Mouse (Mus musculus): ENCODE results near the gene Vmn2r102.

Vmn2r102 gene

DNA sequence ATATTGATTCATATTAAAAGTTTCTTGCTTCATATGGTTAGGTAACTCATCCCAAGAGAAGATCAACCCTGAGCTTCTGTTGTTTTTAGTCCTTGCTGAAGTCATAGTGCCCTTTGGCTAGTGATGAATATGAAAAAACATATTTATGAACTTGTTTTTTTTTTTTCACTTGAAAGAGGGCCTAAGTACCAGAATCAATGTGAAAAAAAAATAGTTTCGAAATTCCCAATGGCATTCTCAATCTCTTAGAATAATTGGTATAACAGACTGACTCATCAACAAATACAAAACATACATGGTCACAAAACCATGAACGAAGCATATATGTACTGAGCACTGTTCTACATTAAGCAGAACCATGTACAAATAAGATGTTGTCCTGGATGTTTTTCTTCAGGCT is at the start of gene Vmn2r102:
Vmn2r102 (plus strand) TSS at position 301 of the 400 bp plus-strand sequence.
- no peak for DNase-seq (ENCODE audit: low read depth, low spot score)

DNA sequence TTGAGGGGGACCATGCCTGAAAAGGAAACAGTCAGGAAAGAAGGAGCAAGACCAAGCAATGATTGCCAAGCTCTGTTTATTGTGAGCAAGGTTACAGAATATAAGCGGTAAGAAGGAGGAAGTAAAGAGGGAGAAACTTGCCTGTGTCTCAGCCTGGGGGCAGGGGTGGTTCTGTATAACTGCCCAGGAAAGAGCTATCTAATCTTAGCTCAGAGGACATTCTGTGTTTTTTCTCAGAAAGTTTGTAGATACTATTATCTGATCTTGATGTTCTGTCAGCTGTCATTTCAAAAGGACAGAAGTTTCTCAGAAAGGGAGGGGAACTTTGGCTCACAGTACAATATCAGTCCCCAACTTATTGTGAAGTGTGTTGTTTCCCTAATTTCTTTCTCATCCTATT is 30.8 kb upstream of the Vmn2r102 start:
- DNase-seq (ENCODE audit: low read depth, low spot score): no peak

DNA sequence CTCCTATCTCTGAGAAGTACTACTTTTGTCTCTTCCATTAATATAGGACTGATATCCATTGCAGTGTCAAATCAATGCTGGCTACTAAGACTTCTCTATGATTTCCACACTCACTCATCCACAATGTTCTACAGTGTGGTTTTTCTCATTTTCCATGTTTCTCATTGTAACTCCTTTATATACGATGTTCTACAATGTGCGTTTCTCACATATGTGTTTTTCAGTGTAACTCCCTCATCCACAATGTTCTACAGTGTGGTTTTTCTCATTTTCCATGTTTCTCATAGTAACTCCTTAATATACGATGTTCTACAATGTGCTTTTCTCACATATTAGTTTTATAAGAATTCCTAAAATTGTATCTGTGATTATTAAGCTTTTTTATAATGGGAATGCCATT is 1.7 kb upstream of the Vmn2r102 start:
- DNase-seq (ENCODE audit: low read depth, low spot score): no peak

DNA sequence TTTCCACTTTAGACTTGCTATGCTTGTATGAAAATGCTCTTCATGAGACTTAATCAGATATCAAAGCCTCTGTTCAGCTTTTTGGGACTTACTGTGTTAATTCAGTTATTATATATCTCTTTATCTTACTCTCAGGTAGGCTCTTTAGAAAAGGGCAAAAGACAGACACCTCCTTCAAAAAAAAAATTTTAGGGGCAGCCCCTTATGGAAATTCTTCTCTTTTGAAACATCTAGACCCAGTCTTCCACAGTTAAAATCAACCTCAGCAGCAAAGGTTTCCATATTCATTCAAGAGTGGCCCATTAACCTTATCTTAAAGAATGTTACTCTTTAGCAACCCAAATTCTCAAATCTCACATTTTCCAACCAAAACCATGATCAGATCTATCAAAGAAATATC is 31.9 kb downstream of the Vmn2r102 start:
- DNase-seq (ENCODE audit: low read depth, low spot score): no peak

All from 3T3-L1 (cell line).